In the genomic region with DNA sequence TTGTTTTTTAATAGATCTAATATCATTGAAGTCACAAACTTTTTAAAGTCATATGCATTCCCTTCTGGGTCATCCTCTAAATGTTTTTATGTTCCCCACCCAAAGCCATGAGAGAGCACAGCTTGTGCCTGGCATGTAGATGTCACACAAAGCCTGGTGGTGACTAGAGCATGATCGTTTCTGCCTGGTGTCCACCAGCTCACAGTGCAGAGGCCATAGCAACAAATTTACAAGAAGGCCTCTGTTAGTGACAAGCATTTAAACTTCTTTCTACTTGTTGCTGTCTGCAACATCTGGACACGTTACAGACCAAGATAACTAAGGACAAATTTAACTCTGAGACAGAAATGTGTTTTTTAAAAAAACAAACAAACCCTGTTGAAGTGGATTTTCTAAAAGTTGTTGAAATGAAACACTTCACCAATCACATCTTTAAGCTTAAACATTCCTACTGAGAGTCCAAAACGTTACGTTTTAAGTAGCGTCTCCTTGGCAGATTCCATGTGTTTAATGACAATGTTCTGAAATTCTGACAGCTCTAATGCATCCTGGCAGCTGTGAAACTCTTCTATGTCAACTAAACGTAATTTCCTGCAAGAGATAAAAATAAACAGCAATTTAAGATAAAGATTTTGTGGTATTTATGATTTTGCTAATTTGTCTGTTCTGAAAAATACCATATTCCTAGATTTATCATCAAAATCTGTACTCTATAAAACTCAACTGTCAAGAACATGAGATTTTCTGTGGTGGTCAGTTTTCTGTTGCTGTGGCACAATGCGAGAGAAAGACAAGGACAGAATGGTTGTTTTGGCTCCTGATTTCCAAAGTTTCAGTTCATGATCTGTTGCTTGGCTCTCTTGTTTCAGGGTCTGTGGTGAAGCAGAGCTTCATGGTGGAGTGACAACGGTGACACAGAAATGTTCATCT, we compare ENCODE assay signal across 22 mouse cellular contexts.
A peak's percentile ranks its signal among the peaks of the same experiment; 100 is the strongest.
DNase-seq lines count a peak whose midpoint lies in the region; ATAC-seq and TF ChIP-seq lines count a peak whose summit lies in the region.
"Had no signal": no experiment of that assay in that cellular context is flagged by ENCODE, and none has a peak within 500 bp of the region (broad histone marks: within the 10 kb centered on the region; RNA-seq: fewer than 3 reads in every experiment).

No protein-coding gene starts in this region.

- ATAC-seq in kidney, embryonic 16.5 days (ENCODE audit: low FRiP score, low TSS enrichment) = peak; percentile 57; the same call in 1 of the 2 replicates
- peak; percentile 91 for ATAC-seq in lung, embryonic 14.5 days (ENCODE audit: insufficient read depth)
- ATAC-seq: CD4-positive, CD25-positive, alpha-beta regulatory T cell, adult 4 months; forebrain, embryonic 13.5 days; forebrain, postnatal 0 days had no signal

- no peak overlapping the region for H3K27ac ChIP-seq in kidney, embryonic 16.5 days (ENCODE audit: low read length)
- H3K27ac ChIP-seq in lung, embryonic 14.5 days (ENCODE audit: low read depth) = no peak overlapping the region
- H3K27ac ChIP-seq: embryonic facial prominence, embryonic 10.5 days; forebrain, embryonic 13.5 days; heart, adult 2 months; heart, embryonic 15.5 days had no signal

- no peaks in the 10 kb centered on the region for H3K27me3 ChIP-seq in kidney, embryonic 16.5 days (ENCODE audit: insufficient read depth, low read length)
- no peaks in the 10 kb centered on the region for H3K27me3 ChIP-seq in lung, embryonic 14.5 days (ENCODE audit: insufficient read depth, low read length)
- H3K27me3 ChIP-seq: forebrain, embryonic 13.5 days; heart, embryonic 15.5 days had no signal

- peak; percentile 0 to 3 for DNase-seq in heart, postnatal 10 days
- DNase-seq in heart, postnatal 36 days = no peak
- DNase-seq in kidney, adult 8-10 months = no peak
- peak; percentile 92 for DNase-seq in lung, embryonic 14.5 days
- DNase-seq in lung, postnatal 14 days = no peak
- peak; percentile 4 for DNase-seq in lung, postnatal 10 days
- no peak for DNase-seq in lung, adult 18-20 months
- DNase-seq: adrenal gland, adult 8-10 months; adrenal gland, postnatal 36 days; B cell, adult 2 months; cerebellum, adult 2 months; cerebellum, postnatal 10 days; forebrain, postnatal 0 days; gastrocnemius, postnatal 14 days; heart, adult 2 months had no signal

- WGBS in kidney, embryonic 16.5 days = 52% methylated on average over 8 of the region's 8 CpGs
- 23% methylated on average over 8 of the region's 8 CpGs for WGBS in lung, embryonic 14.5 days

- intact Hi-C loops in heart, postnatal 10 days (cut with DNase I) = no loop called here
- intact Hi-C loops in heart, postnatal 36 days (cut with DNase I) = no loop called here

- no peaks in the 10 kb centered on the region for H3K9me3 ChIP-seq in kidney, embryonic 16.5 days (ENCODE audit: low read length)
- no peaks in the 10 kb centered on the region for H3K9me3 ChIP-seq in lung, embryonic 14.5 days (ENCODE audit: low read depth, low read length)
- H3K9me3 ChIP-seq: embryonic facial prominence, embryonic 10.5 days; forebrain, embryonic 13.5 days; G1E; heart, embryonic 15.5 days had no signal

- H3K9ac ChIP-seq in kidney, embryonic 16.5 days (replicated peaks; ENCODE audit: low read length) = no peak overlapping the region
- no peak overlapping the region for H3K9ac ChIP-seq in lung, embryonic 14.5 days
- H3K9ac ChIP-seq: forebrain, embryonic 13.5 days; forebrain, postnatal 0 days; heart, embryonic 15.5 days had no signal

- no peaks in the 10 kb centered on the region for H3K36me3 ChIP-seq in kidney, embryonic 16.5 days (ENCODE audit: insufficient read depth, low read length)
- no peaks in the 10 kb centered on the region for H3K36me3 ChIP-seq in lung, embryonic 14.5 days (ENCODE audit: insufficient read depth)
- H3K36me3 ChIP-seq: embryonic facial prominence, embryonic 10.5 days; G1E; heart, embryonic 15.5 days had no signal

- TF ChIP-seq CTCF in lung, embryonic 14.5 days (IDR thresholded peaks at IDR 0.05; ENCODE audit: low read depth) = no peak

- no peak overlapping the region for H3K4me3 ChIP-seq in kidney, embryonic 16.5 days (ENCODE audit: low read length)
- H3K4me3 ChIP-seq in lung, embryonic 14.5 days (ENCODE audit: low read depth, low read length) = no peak overlapping the region
- H3K4me3 ChIP-seq: embryonic facial prominence, embryonic 10.5 days; forebrain, embryonic 13.5 days; heart, adult 2 months; heart, embryonic 15.5 days had no signal

- H3K4me2 ChIP-seq in kidney, embryonic 16.5 days (replicated peaks; ENCODE audit: low read depth, low read length) = no peak overlapping the region
- H3K4me2 ChIP-seq in lung, embryonic 14.5 days = no peak overlapping the region
- H3K4me2 ChIP-seq: forebrain, embryonic 13.5 days; heart, embryonic 11.5 days; heart, embryonic 15.5 days had no signal

- no peaks in the 10 kb centered on the region for H3K4me1 ChIP-seq in kidney, embryonic 16.5 days (ENCODE audit: insufficient read depth, low read length)
- H3K4me1 ChIP-seq in lung, embryonic 14.5 days (ENCODE audit: insufficient read depth) = no peaks in the 10 kb centered on the region
- H3K4me1 ChIP-seq: embryonic facial prominence, embryonic 10.5 days; forebrain, embryonic 13.5 days; heart, embryonic 15.5 days had no signal

Comparison
In these comparisons a context has a peak if more than half of its experiments do, and no peak if none do; other contexts are left out.
1. DNase-seq: peak in heart, postnatal 10 days (2 of 2), lung, embryonic 14.5 days (single experiment) and lung, postnatal 10 days (single experiment); none in heart, postnatal 36 days (0 of 2), kidney, adult 8-10 months (0 of 2), lung, postnatal 14 days (single experiment) and lung, adult 18-20 months (0 of 2).